Mouse (Mus musculus) kidney, embryonic 15.5 days (tissue): ENCODE measurements around the gene Cyth4. TPM values are rescaled to one million over a fixed set of nuclear protein-coding genes. Genes with fewer than 3 reads are reported as not detected.
A peak's percentile ranks its signal among the peaks of the same experiment; 100 is the strongest.

Experiments
- ATAC-seq: fragments of 200-750 bp; cut with Nextera tagmentation; replicated peaks from 2 replicates; pipeline ENCODE4 v1.8.0; 2017; ENCODE audit warnings: moderate TSS enrichment; ENCODE audit not compliant: low FRiP score
- H3K27ac ChIP-seq: fragments of 300-500 bp; sonication (generic); 2 replicates; pipeline ENCODE4 v1.5.1; 2015; ENCODE audit warnings: mild to moderate bottlenecking, inconsistent platforms
- H3K27me3 ChIP-seq: fragments of 300-500 bp; sonication (generic); 2 replicates; pipeline ENCODE4 v1.6.1; 2015; ENCODE audit warnings: inconsistent platforms
- H3K36me3 ChIP-seq: fragments of 300-500 bp; sonication (generic); 2 replicates; pipeline ENCODE4 v1.6.1; 2015; ENCODE audit warnings: inconsistent platforms
- H3K4me1 ChIP-seq: fragments of 300-500 bp; sonication (generic); 2 replicates; pipeline ENCODE4 v1.6.1; 2015; ENCODE audit warnings: inconsistent platforms
- H3K4me2 ChIP-seq: fragments of 300-500 bp; sonication (generic); 2 replicates; pipeline ENCODE4 v1.6.1; 2015; ENCODE audit warnings: moderate library complexity, mild to moderate bottlenecking, inconsistent platforms
- H3K4me3 ChIP-seq: fragments of 300-500 bp; sonication (generic); replicated peaks from 2 replicates; pipeline ENCODE4 v1.5.1; 2015; ENCODE audit warnings: mild to moderate bottlenecking, inconsistent platforms
- H3K9ac ChIP-seq: fragments of 300-500 bp; sonication (generic); 2 replicates; pipeline ENCODE4 v1.6.1; 2015; ENCODE audit warnings: mild to moderate bottlenecking, inconsistent platforms
- H3K9me3 ChIP-seq: fragments of 300-500 bp; sonication (generic); replicated peaks from 2 replicates; pipeline ENCODE4 v1.6.1; 2016; ENCODE audit warnings: inconsistent platforms
- WGBS: fragments of 180-500 bp; shearing (Covaris S2); methylation state at CpG from one replicate; pipeline ENCODE4 v1.1.7; 2015; ENCODE audit warnings: mixed read lengths; 5-methylcytosine and 5-hydroxymethylcytosine counted together
- polyA plus RNA-seq: library from polyadenylated mRNA; unstranded; fragments of >200 nt; fragmentation: Nextera tagmentation; extraction: Ambion mirVana; gene quantifications from 2 replicates; pipeline ENCODE4 v1.2.1, GENCODE M21; 2015

The Cyth4 gene
- polyA plus RNA-seq, 1 experiment from 2014 or later: 8.1 TPM

DNA sequence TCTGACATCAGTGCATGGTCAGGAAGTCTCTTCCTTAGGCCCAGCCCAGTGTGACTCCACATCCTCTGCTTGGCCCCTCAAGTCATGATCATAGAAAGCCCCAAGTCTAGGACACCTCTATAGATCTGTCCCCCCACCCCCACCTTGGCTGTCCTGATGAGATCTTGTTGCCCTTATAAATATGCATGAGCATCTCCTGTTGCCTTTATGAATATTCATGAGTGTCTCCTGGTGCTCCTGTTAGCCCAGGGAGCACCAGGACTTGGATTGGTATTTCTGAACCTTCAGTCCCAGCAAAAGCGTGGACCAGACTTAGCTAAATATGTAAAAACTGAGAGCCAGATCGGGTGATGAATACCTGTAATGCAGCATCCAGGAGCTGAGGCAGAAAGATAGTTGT lies 35.5 kb downstream of the Cyth4 start:
- ATAC-seq: no peak
- Histone ChIP-seq H3K27me3 (peaks cover 10% of the 10 kb centered on the region; the same call in 1 of the 2 replicates), H3K4me3 (no peak overlapping the region), H3K9me3 (no peaks in the 10 kb centered on the region), H3K4me2 (no peak overlapping the region), H3K4me1 (peaks cover 13% of the 10 kb centered on the region), H3K9ac (no peak overlapping the region), H3K36me3 (no peaks in the 10 kb centered on the region), H3K27ac (no peak overlapping the region)
- WGBS: 72% methylated on average over 2 of the region's 2 CpGs

DNA sequence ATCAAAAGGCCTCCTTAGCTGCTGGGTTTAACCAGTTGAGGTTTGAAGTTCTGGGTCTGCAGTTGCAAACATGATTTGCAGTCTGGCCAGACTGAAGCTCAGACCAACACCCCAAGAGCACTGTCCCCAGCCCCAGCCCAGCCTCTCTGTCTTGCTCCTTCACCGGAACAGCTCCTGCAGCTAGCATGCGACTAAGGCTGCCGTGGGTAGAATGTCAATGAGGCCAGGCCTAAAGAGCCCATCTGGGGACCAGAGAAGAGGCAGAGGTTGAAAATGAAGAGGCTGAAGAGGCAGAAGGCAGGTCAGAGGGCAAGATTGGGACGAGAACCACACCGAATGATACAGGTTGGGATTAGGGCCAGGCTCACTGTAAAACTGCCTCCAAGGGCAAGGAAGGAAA lies 36.6 kb downstream of the Cyth4 start:
- Histone ChIP-seq H3K36me3 (no peaks in the 10 kb centered on the region), H3K4me3 (no peak overlapping the region), H3K9me3 (no peaks in the 10 kb centered on the region), H3K4me2 (no peak overlapping the region), H3K4me1 (peaks cover 13% of the 10 kb centered on the region), H3K27ac (no peak overlapping the region), H3K27me3 (peaks cover 10% of the 10 kb centered on the region; the same call in 1 of the 2 replicates), H3K9ac (no peak overlapping the region)
- 61% methylated on average over 5 of the region's 5 CpGs for WGBS
- ATAC-seq: no peak

GRCm38 (mm10) chr15:78634095-78634737 lies 37.4 kb downstream of the Cyth4 start:
- Histone ChIP-seq H3K27me3 (peaks cover 16% of the 10 kb centered on the region; the same call in 1 of the 2 replicates), H3K27ac (no peak overlapping the region), H3K9ac (no peak overlapping the region), H3K36me3 (no peaks in the 10 kb centered on the region), H3K4me1 (peaks cover 13% of the 10 kb centered on the region), H3K4me3 (no peak overlapping the region), H3K4me2 (no peak overlapping the region), H3K9me3 (no peaks in the 10 kb centered on the region)
- 35% methylated on average over 10 of the region's 10 CpGs for WGBS
- ATAC-seq: no peak

DNA sequence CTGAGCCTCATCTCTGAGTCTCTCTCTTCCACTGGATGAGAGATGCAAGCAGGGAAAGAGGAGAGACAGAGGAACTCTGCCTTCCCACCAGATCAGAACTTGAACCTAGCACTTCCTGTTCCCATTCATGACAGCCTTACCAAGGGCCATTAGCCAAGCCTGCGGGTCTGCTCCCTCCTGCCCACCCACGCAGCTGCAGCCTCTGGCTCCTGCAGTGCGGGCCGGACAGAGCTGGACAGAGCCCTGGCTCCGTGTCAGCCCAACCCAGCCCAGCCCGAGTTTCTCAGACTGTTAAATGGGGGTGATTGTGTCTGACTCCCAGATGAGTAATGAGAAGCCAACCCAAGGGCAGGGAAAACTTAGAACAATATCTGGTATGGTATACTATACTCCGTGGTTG lies 38.4 kb downstream of the Cyth4 start:
- peaks cover 16% of the 10 kb centered on the region; the same call in 1 of the 2 replicates for H3K27me3 ChIP-seq
- peak; percentile 37; the same call in 1 of the 2 replicates for ATAC-seq
- H3K4me1 ChIP-seq: peaks cover 13% of the 10 kb centered on the region
- no peak overlapping the region for H3K9ac ChIP-seq
- no peak overlapping the region for H3K4me3 ChIP-seq
- H3K4me2 ChIP-seq: no peak overlapping the region
- WGBS: 11% methylated on average over 7 of the region's 7 CpGs
- no peaks in the 10 kb centered on the region for H3K9me3 ChIP-seq
- no peaks in the 10 kb centered on the region for H3K36me3 ChIP-seq
- no peak overlapping the region for H3K27ac ChIP-seq

GRCm38 (mm10) chr15:78643633-78644032 lies 46.8 kb downstream of the Cyth4 start:
- no peak overlapping the region for H3K27ac ChIP-seq
- no peaks in the 10 kb centered on the region for H3K9me3 ChIP-seq
- WGBS: 17% methylated on average over 6 of the region's 6 CpGs
- peaks cover 4% of the 10 kb centered on the region; the same call in 1 of the 2 replicates for H3K4me1 ChIP-seq
- H3K4me3 ChIP-seq: no peak overlapping the region
- no peaks in the 10 kb centered on the region for H3K36me3 ChIP-seq
- H3K27me3 ChIP-seq: peaks cover 13% of the 10 kb centered on the region; the same call in 1 of the 2 replicates
- ATAC-seq: no peak
- H3K9ac ChIP-seq: no peak overlapping the region
- H3K4me2 ChIP-seq: no peak overlapping the region

GRCm38 (mm10) chr15:78644606-78645005 lies 47.8 kb downstream of the Cyth4 start:
- H3K27me3 ChIP-seq: 0 out of 2 replicates have a peak, but pooled peaks cover 8% of the 10 kb centered on the region
- no peak overlapping the region for H3K9ac ChIP-seq
- H3K4me3 ChIP-seq: no peak overlapping the region
- H3K4me1 ChIP-seq: peaks cover 4% of the 10 kb centered on the region; the same call in 1 of the 2 replicates
- no peaks in the 10 kb centered on the region for H3K9me3 ChIP-seq
- no peak overlapping the region for H3K4me2 ChIP-seq
- H3K27ac ChIP-seq: no peak overlapping the region
- no peak for ATAC-seq
- 53% methylated on average over 8 of the region's 8 CpGs for WGBS
- H3K36me3 ChIP-seq: no peaks in the 10 kb centered on the region

DNA sequence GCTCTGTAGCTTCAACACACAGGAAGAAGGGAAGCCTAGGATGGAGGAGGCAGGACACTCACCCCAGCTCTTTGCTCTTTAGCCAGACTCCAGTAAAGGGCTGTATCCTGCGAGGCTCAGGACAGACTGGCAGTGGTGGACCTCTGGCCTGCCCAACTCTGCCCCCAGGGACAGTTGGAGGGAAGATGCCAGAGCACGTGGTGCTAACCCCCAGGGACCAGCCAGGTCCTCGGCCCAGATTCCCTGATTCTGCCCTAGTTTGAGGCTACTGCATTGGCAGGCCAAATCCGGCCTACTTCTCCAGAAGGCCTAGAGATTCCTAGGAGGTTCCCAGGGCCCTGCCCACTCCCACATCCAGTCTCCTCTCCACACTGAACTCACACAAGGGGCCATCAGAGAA lies 50.9 kb downstream of the Cyth4 start:
- Histone ChIP-seq H3K27me3 (0 out of 2 replicates have a peak, but pooled peaks cover 9% of the 10 kb centered on the region), H3K9ac (no peak overlapping the region), H3K27ac (no peak overlapping the region), H3K4me2 (no peak overlapping the region), H3K9me3 (no peaks in the 10 kb centered on the region), H3K4me3 (no peak overlapping the region), H3K4me1 (peaks cover 4% of the 10 kb centered on the region; the same call in 1 of the 2 replicates), H3K36me3 (no peaks in the 10 kb centered on the region)
- WGBS: 69% methylated on average over 4 of the region's 4 CpGs
- no peak for ATAC-seq

DNA sequence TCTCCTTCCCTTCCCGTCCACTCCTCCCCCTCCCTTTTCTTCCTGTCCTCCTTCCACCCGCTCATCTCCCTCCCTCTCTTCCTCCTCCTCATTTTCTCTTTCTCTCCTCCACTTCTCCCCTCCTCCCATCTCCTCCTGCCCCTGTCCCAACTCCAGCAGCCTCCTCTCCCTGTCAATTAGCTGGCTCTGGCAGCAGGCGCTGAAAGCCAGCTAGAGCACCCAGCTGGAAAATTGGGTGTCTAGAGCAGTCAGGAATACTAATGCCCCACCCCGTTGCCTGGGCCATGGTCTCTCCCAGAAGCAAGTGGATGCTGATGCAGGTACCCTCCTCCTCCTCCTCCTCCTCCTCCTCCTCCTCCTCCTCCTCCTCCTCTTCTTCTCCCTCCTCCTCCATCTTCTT lies 54.3 kb downstream of the Cyth4 start:
- Histone ChIP-seq H3K9me3 (no peaks in the 10 kb centered on the region), H3K4me3 (no peak overlapping the region), H3K27me3 (0 out of 2 replicates have a peak, but pooled peaks cover 4% of the 10 kb centered on the region), H3K9ac (no peak overlapping the region), H3K27ac (no peak overlapping the region), H3K4me2 (no peak overlapping the region), H3K36me3 (no peaks in the 10 kb centered on the region), H3K4me1 (0 out of 2 replicates have a peak, but pooled peaks cover 6% of the 10 kb centered on the region)
- 24% methylated on average over 4 of the region's 4 CpGs for WGBS
- no peak for ATAC-seq

DNA sequence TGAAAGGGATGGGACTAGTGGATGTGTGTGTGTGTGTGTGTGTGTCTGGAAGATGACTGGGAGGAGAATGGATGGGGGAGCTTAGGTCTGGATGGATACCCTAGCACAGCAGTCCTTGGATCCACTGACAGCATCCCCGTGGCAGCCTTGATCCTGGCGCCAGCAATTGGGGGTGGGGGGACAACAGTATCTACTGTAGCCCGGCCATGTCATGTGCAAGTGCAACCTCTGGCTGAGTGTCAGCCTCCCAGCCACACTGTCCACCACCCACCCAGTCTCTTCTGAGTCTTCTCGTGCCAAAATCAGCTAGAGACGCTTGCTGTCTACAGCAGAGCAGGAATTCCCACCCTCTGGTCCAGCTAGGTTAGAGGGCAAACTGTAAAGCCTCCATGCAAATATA lies 67.4 kb downstream of the Cyth4 start:
- Histone ChIP-seq H3K4me1 (no peaks in the 10 kb centered on the region), H3K9me3 (no peaks in the 10 kb centered on the region), H3K4me2 (no peak overlapping the region), H3K9ac (no peak overlapping the region), H3K4me3 (no peak overlapping the region), H3K27me3 (no peaks in the 10 kb centered on the region), H3K36me3 (no peaks in the 10 kb centered on the region), H3K27ac (no peak overlapping the region)
- WGBS: 69% methylated on average over 5 of the region's 5 CpGs
- ATAC-seq: peak; percentile 9; the same call in 1 of the 2 replicates

GRCm38 (mm10) chr15:78669221-78669871 lies 72.5 kb downstream of the Cyth4 start:
- Histone ChIP-seq H3K27ac (no peak overlapping the region), H3K9me3 (no peaks in the 10 kb centered on the region), H3K27me3 (peaks cover 40% of the 10 kb centered on the region), H3K36me3 (no peaks in the 10 kb centered on the region), H3K4me2 (no peak overlapping the region), H3K4me1 (peaks cover 15% of the 10 kb centered on the region), H3K9ac (no peak overlapping the region), H3K4me3 (no peak overlapping the region)
- no peak for ATAC-seq
- WGBS: 61% methylated on average over 10 of the region's 10 CpGs

DNA sequence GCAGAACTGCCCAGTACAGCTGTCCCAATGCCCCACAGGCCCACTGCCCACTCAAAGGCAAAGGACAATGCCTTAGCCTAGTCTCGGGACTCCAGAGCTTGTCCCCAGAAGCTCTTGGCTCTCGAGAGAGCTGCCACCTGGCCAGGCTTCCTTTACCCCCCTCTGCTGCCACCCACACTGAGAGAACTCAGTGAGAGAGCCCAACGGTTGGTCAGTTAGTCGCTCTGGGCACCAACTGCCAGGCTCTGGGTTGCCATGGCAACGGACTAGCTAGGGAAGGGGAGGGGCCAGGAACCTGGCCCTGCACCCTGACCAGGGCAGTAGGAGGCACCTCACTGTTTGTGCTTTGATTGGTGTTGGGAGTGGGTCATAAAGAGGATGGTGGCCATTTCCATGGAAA lies 73.5 kb downstream of the Cyth4 start:
- ATAC-seq: no peak
- 21% methylated on average over 5 of the region's 5 CpGs for WGBS

More for the DNA sequence above, 73.5 kb downstream of the Cyth4 start:
- H3K27ac ChIP-seq: no peak overlapping the region
- no peak overlapping the region for H3K4me2 ChIP-seq
- H3K9me3 ChIP-seq: no peaks in the 10 kb centered on the region
- no peak overlapping the region for H3K4me3 ChIP-seq
- H3K36me3 ChIP-seq: no peaks in the 10 kb centered on the region
- H3K27me3 ChIP-seq: peaks cover 50% of the 10 kb centered on the region
- H3K4me1 ChIP-seq: peaks cover 15% of the 10 kb centered on the region
- no peak overlapping the region for H3K9ac ChIP-seq
